Mouse (Mus musculus): ENCODE measurements around the gene Padi2. TPM values are rescaled to one million over a fixed set of nuclear protein-coding genes. Genes with fewer than 3 reads are reported as not detected.

The Padi2 gene
- polyA plus RNA-seq, 1 experiment from 2014 or later: 0.90 TPM

GRCm38 (mm10) chr4:140871851-140872685, 34.1 kb upstream of the Padi2 start:
- 84% methylated on average over 8 of the region's 8 CpGs for WGBS
- ATAC-seq (replicated peaks): no peak
- H3K4me2 ChIP-seq (replicated peaks): no peak overlapping the region

GRCm38 (mm10) chr4:140872686-140872992, 33.5 kb upstream of the Padi2 start:
- no peak overlapping the region for H3K27ac ChIP-seq (replicated peaks)
- H3K27me3 ChIP-seq: no peaks in the 10 kb centered on the region; the same call in 1 of the 2 replicates
- no peak for ATAC-seq (replicated peaks)
- peaks cover 3% of the 10 kb centered on the region; the same call in 1 of the 2 replicates for H3K4me1 ChIP-seq
- H3K9ac ChIP-seq (replicated peaks): no peak overlapping the region
- WGBS: 83% methylated on average over 5 of the region's 5 CpGs
- no peak overlapping the region for H3K4me2 ChIP-seq (replicated peaks)
- no peak overlapping the region for H3K4me3 ChIP-seq
- H3K9me3 ChIP-seq: no peaks in the 10 kb centered on the region
- H3K36me3 ChIP-seq: no peaks in the 10 kb centered on the region

More at GRCm38 (mm10) chr4:140871851-140872685, 34.1 kb upstream of the Padi2 start:
- Histone ChIP-seq H3K9me3 (no peaks in the 10 kb centered on the region), H3K4me3 (no peak overlapping the region), H3K4me1 (peaks cover 3% of the 10 kb centered on the region; the same call in 1 of the 2 replicates), H3K36me3 (no peaks in the 10 kb centered on the region), H3K27ac (replicated peaks) (no peak overlapping the region), H3K9ac (replicated peaks) (no peak overlapping the region), H3K27me3 (no peaks in the 10 kb centered on the region; the same call in 1 of the 2 replicates)

GRCm38 (mm10) chr4:140873011-140873410, 33.1 kb upstream of the Padi2 start:
- H3K27me3 ChIP-seq: no peaks in the 10 kb centered on the region; the same call in 1 of the 2 replicates
- H3K9me3 ChIP-seq: no peaks in the 10 kb centered on the region
- no peaks in the 10 kb centered on the region for H3K36me3 ChIP-seq
- no peak overlapping the region for H3K27ac ChIP-seq (replicated peaks)
- no peak overlapping the region for H3K4me2 ChIP-seq (replicated peaks)
- peaks cover 3% of the 10 kb centered on the region; the same call in 1 of the 2 replicates for H3K4me1 ChIP-seq
- H3K9ac ChIP-seq (replicated peaks): no peak overlapping the region
- 82% methylated on average over 11 of the region's 11 CpGs for WGBS
- H3K4me3 ChIP-seq: no peak overlapping the region
- no peak for ATAC-seq (replicated peaks)

- no peak for ATAC-seq (replicated peaks)
- Histone ChIP-seq H3K27me3 (no peaks in the 10 kb centered on the region), H3K4me1 (no peaks in the 10 kb centered on the region), H3K4me3 (no peak overlapping the region), H3K9me3 (no peaks in the 10 kb centered on the region), H3K27ac (replicated peaks) (no peak overlapping the region), H3K36me3 (no peaks in the 10 kb centered on the region), H3K4me2 (replicated peaks) (no peak overlapping the region), H3K9ac (replicated peaks) (no peak overlapping the region)
- 89% methylated on average over 8 of the region's 8 CpGs for WGBS
Measured at GRCm38 (mm10) chr4:140876161-140876560, 30.0 kb upstream of the Padi2 start.

GRCm38 (mm10) chr4:140876681-140877080, 29.5 kb upstream of the Padi2 start:
- Histone ChIP-seq H3K4me3 (no peak overlapping the region), H3K27me3 (no peaks in the 10 kb centered on the region), H3K27ac (replicated peaks) (no peak overlapping the region), H3K4me2 (replicated peaks) (no peak overlapping the region), H3K9me3 (no peaks in the 10 kb centered on the region), H3K4me1 (no peaks in the 10 kb centered on the region), H3K36me3 (no peaks in the 10 kb centered on the region), H3K9ac (replicated peaks) (no peak overlapping the region)
- ATAC-seq (replicated peaks): no peak
- 69% methylated on average over 6 of the region's 6 CpGs for WGBS

GRCm38 (mm10) chr4:140877441-140877840, 28.7 kb upstream of the Padi2 start:
- ATAC-seq (replicated peaks): no peak
- Histone ChIP-seq H3K4me2 (replicated peaks) (no peak overlapping the region), H3K9ac (replicated peaks) (no peak overlapping the region), H3K4me3 (no peak overlapping the region), H3K9me3 (no peaks in the 10 kb centered on the region), H3K27me3 (no peaks in the 10 kb centered on the region), H3K27ac (replicated peaks) (no peak overlapping the region), H3K36me3 (no peaks in the 10 kb centered on the region), H3K4me1 (no peaks in the 10 kb centered on the region)
- WGBS: 82% methylated on average over 9 of the region's 9 CpGs

- no peaks in the 10 kb centered on the region for H3K9me3 ChIP-seq
- no peaks in the 10 kb centered on the region for H3K4me1 ChIP-seq
- no peak overlapping the region for H3K4me2 ChIP-seq (replicated peaks)
- no peak overlapping the region for H3K4me3 ChIP-seq
- H3K27ac ChIP-seq (replicated peaks): no peak overlapping the region
- no peak overlapping the region for H3K9ac ChIP-seq (replicated peaks)
- 90% methylated on average over 9 of the region's 9 CpGs for WGBS
- no peak for ATAC-seq (replicated peaks)
- H3K36me3 ChIP-seq: no peaks in the 10 kb centered on the region
- H3K27me3 ChIP-seq: no peaks in the 10 kb centered on the region
Measured at GRCm38 (mm10) chr4:140878655-140879054, 27.5 kb upstream of the Padi2 start.

GRCm38 (mm10) chr4:140879116-140879515, 27.0 kb upstream of the Padi2 start:
- Histone ChIP-seq H3K27me3 (no peaks in the 10 kb centered on the region), H3K4me2 (replicated peaks) (no peak overlapping the region), H3K9ac (replicated peaks) (no peak overlapping the region), H3K9me3 (no peaks in the 10 kb centered on the region), H3K27ac (replicated peaks) (no peak overlapping the region), H3K4me3 (no peak overlapping the region), H3K36me3 (no peaks in the 10 kb centered on the region), H3K4me1 (no peaks in the 10 kb centered on the region)
- 90% methylated on average over 6 of the region's 6 CpGs for WGBS
- no peak for ATAC-seq (replicated peaks)

- Histone ChIP-seq H3K4me2 (replicated peaks) (no peak overlapping the region), H3K4me3 (no peak overlapping the region), H3K9ac (replicated peaks) (no peak overlapping the region), H3K27ac (replicated peaks) (no peak overlapping the region), H3K36me3 (no peaks in the 10 kb centered on the region), H3K4me1 (no peaks in the 10 kb centered on the region), H3K27me3 (no peaks in the 10 kb centered on the region), H3K9me3 (no peaks in the 10 kb centered on the region)
- 49% methylated on average over 4 of the region's 4 CpGs for WGBS
- ATAC-seq (replicated peaks): no peak
Measured at GRCm38 (mm10) chr4:140879739-140880138, 26.4 kb upstream of the Padi2 start.

- H3K4me1 ChIP-seq: no peaks in the 10 kb centered on the region
- no peak overlapping the region for H3K4me2 ChIP-seq (replicated peaks)
- H3K4me3 ChIP-seq: no peak overlapping the region
- 75% methylated on average over 3 of the region's 3 CpGs for WGBS
- no peak overlapping the region for H3K27ac ChIP-seq (replicated peaks)
- H3K36me3 ChIP-seq: no peaks in the 10 kb centered on the region
- no peak for ATAC-seq (replicated peaks)
- no peaks in the 10 kb centered on the region for H3K9me3 ChIP-seq
- no peak overlapping the region for H3K9ac ChIP-seq (replicated peaks)
- no peaks in the 10 kb centered on the region for H3K27me3 ChIP-seq
Measured at GRCm38 (mm10) chr4:140880207-140880606, 25.9 kb upstream of the Padi2 start.

GRCm38 (mm10) chr4:140881026-140881670, 25.0 kb upstream of the Padi2 start:
- Histone ChIP-seq H3K27me3 (no peaks in the 10 kb centered on the region), H3K4me1 (no peaks in the 10 kb centered on the region), H3K36me3 (no peaks in the 10 kb centered on the region), H3K9me3 (no peaks in the 10 kb centered on the region), H3K27ac (replicated peaks) (no peak overlapping the region), H3K4me2 (replicated peaks) (no peak overlapping the region), H3K9ac (replicated peaks) (no peak overlapping the region), H3K4me3 (no peak overlapping the region)
- ATAC-seq (replicated peaks): no peak
- WGBS: 87% methylated on average over 8 of the region's 8 CpGs

- Histone ChIP-seq H3K4me3 (no peak overlapping the region), H3K27me3 (no peaks in the 10 kb centered on the region), H3K36me3 (no peaks in the 10 kb centered on the region), H3K27ac (replicated peaks) (no peak overlapping the region), H3K4me1 (no peaks in the 10 kb centered on the region), H3K9ac (replicated peaks) (no peak overlapping the region), H3K4me2 (replicated peaks) (no peak overlapping the region), H3K9me3 (no peaks in the 10 kb centered on the region)
- no peak for ATAC-seq (replicated peaks)
- WGBS: 94% methylated on average over 13 of the region's 13 CpGs
Measured at GRCm38 (mm10) chr4:140881771-140882170, 24.4 kb upstream of the Padi2 start.
